Mouse (Mus musculus): ENCODE measurements at regions not wholly inside any gene's neighbourhood (a gene's known extent, or its start where the extent isn't known, plus 50 kb on each side); places are given as distances from the start of the nearest gene placed in this dataset.

DNA sequence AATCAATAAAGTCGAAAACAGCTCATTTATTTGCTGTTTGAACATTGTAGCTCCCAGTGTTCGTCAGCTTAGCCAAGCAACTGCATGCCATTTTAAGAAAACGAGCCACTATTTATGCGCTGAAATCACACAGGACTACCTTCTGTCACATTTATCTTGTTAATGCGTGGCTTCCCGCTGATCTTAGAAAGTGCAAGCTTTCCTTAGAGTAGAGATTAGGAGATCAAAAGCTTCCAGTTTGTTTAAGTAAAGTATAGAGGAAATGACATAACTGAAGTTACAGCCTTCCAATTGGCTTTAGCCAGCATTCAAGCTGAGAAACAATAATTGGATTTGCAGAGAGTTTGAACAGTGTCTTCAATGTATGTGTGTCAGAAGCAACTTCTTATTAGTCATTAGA, 406.4 kb downstream of the Cbln4 start:
- Histone ChIP-seq H3K4me3 (ENCODE audit: low read depth, low read length) (no peak overlapping the region), H3K27me3 (ENCODE audit: control insufficient read depth, insufficient read depth, low read length) (no peaks in the 10 kb centered on the region), H3K4me1 (replicated peaks; ENCODE audit: control insufficient read depth, insufficient read depth, low read length) (no peaks in the 10 kb centered on the region), H3K9me3 (ENCODE audit: control insufficient read depth, low read length) (no peaks in the 10 kb centered on the region), H3K27ac (ENCODE audit: low read depth, low read length) (no peak overlapping the region), H3K9ac (ENCODE audit: low read depth, low read length) (no peak overlapping the region), H3K4me2 (replicated peaks; ENCODE audit: low read depth, low read length) (no peak overlapping the region), H3K36me3 (ENCODE audit: control insufficient read depth, insufficient read depth, low read length) (no peaks in the 10 kb centered on the region)
- 64% methylated on average over 6 of the region's 6 CpGs for WGBS
- DNase-seq (ENCODE audit: low spot score) (no peak), ATAC-seq (ENCODE audit: low FRiP score) (no peak)

DNA sequence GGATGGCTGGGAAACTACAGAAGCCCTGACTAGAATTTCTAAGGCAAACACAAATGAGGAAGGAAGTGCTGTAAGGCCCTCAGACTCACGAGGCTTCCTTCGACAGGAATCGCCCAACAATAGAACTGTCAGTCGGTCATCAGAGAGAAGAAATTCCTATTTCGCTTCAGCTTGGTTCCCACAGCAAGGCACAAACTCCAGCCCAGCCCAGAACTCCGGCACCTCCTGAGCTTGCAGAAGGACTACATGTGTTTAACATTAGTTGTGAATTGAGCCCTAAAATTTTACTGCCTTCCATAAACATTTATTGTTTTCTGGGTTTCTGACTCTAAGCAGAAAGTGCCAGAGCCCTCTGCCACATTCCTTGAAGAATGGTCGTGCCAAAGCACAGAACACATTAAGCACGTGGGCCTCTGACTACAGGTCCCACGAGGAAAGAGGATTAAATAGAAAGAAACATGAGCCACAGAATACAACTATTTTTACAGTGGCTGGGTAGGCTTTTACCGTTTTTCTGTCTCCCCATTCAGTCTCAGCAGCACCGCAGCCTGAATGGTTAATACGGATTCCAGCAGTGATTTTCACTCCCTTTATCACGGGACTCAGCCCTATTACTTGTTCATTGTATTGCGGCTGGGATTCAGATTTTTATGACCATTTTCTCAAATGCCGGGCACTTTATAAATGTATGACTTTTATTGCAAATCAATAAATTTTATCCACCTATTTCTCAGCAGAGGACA, 409.7 kb downstream of the Cbln4 start:
- no peak overlapping the region for H3K4me3 ChIP-seq (ENCODE audit: low read depth, low read length)
- H3K4me2 ChIP-seq (replicated peaks; ENCODE audit: low read depth, low read length) = no peak overlapping the region
- H3K27ac ChIP-seq (ENCODE audit: low read depth, low read length) = no peak overlapping the region
- no peaks in the 10 kb centered on the region for H3K4me1 ChIP-seq (replicated peaks; ENCODE audit: control insufficient read depth, insufficient read depth, low read length)
- 53% methylated on average over 15 of the region's 15 CpGs for WGBS
- H3K9ac ChIP-seq (ENCODE audit: low read depth, low read length) = no peak overlapping the region
- DNase-seq (ENCODE audit: low spot score) (peak; percentile 16), ATAC-seq (ENCODE audit: low FRiP score) (no peak)
- H3K27me3 ChIP-seq (ENCODE audit: control insufficient read depth, insufficient read depth, low read length) = no peaks in the 10 kb centered on the region
- no peaks in the 10 kb centered on the region for H3K36me3 ChIP-seq (ENCODE audit: control insufficient read depth, insufficient read depth, low read length)
- no peaks in the 10 kb centered on the region for H3K9me3 ChIP-seq (ENCODE audit: control insufficient read depth, low read length)

DNA sequence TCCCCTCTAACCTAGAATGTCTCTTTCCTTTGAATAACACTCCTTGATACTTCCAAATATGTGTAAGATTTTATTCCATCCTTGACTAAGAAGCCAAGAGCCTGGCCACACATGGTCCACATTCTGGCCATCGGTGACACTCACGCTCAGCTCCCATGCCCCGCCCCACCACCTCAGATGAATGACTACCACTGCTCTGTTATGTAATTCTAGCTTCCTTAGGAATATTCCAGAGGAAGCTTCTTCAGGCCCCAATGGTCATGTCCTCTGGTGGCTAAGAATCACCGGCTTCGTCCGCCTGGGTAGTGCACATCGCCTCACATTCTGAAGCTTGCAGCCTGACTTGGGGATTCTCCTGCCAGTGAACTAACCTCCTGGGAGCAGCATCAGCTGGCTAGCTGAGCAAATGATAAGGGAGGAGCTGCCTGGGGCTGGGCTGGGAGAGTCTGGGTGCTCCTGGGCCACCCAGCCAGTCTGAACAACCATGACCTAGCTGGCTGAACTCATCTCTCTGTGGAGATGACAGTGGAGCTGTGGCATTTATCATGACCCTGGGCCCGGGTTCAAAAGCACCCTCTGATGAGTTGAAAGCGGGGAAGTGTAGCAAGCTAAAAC, 413.1 kb downstream of the Cbln4 start:
- H3K9ac ChIP-seq (ENCODE audit: low read depth, low read length) = no peak overlapping the region
- no peaks in the 10 kb centered on the region for H3K4me1 ChIP-seq (replicated peaks; ENCODE audit: control insufficient read depth, insufficient read depth, low read length)
- no peaks in the 10 kb centered on the region for H3K36me3 ChIP-seq (ENCODE audit: control insufficient read depth, insufficient read depth, low read length)
- H3K27ac ChIP-seq (ENCODE audit: low read depth, low read length) = no peak overlapping the region
- 91% methylated on average over 9 of the region's 9 CpGs for WGBS
- no peaks in the 10 kb centered on the region for H3K9me3 ChIP-seq (ENCODE audit: control insufficient read depth, low read length)
- H3K4me3 ChIP-seq (ENCODE audit: low read depth, low read length) = no peak overlapping the region
- no peak overlapping the region for H3K4me2 ChIP-seq (replicated peaks; ENCODE audit: low read depth, low read length)
- no peaks in the 10 kb centered on the region for H3K27me3 ChIP-seq (ENCODE audit: control insufficient read depth, insufficient read depth, low read length)
- ATAC-seq (ENCODE audit: low FRiP score) = no peak
- DNase-seq (ENCODE audit: low spot score) = no peak

DNA sequence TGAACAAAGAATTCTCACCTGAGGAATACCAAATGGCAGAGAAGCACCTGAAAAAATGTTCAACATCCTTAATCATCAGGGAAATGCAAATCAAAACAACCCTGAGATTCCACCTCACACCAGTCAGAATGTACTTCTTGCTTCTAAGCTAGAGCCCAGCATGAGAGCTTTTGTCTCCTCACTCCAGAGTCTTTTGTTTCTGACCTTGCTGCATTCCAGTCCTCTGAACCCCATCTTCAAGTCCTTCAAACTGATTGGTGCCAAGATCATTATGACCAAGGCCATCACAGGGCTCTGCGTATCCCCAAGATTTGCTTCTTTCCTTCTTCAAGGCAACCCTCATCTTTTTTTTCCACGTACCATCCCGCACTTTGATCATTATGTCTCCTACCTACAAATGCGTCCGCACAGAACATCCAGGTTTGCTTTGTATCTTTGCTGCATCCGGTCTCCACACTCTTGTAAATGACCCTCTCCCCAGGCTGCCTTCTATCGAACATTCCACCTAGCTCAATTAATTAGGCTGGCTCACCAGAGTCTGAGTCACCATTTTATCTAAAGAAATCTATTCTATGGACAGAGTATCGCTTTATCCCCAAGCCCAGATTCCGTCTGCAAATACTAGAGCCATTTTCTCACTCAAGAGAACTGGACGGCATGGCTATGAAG, 414.9 kb downstream of the Cbln4 start:
- WGBS = 96% methylated on average over 10 of the region's 10 CpGs
- no peak overlapping the region for H3K9ac ChIP-seq (ENCODE audit: low read depth, low read length)
- no peak overlapping the region for H3K4me3 ChIP-seq (ENCODE audit: low read depth, low read length)
- H3K36me3 ChIP-seq (ENCODE audit: control insufficient read depth, insufficient read depth, low read length) = no peaks in the 10 kb centered on the region
- H3K4me1 ChIP-seq (replicated peaks; ENCODE audit: control insufficient read depth, insufficient read depth, low read length) = no peaks in the 10 kb centered on the region
- DNase-seq (ENCODE audit: low spot score) = no peak
- no peak overlapping the region for H3K27ac ChIP-seq (ENCODE audit: low read depth, low read length)
- H3K27me3 ChIP-seq (ENCODE audit: control insufficient read depth, insufficient read depth, low read length) = no peaks in the 10 kb centered on the region
- no peak overlapping the region for H3K4me2 ChIP-seq (replicated peaks; ENCODE audit: low read depth, low read length)
- ATAC-seq (ENCODE audit: low FRiP score) = no peak
- H3K9me3 ChIP-seq (ENCODE audit: control insufficient read depth, low read length) = no peaks in the 10 kb centered on the region

DNA sequence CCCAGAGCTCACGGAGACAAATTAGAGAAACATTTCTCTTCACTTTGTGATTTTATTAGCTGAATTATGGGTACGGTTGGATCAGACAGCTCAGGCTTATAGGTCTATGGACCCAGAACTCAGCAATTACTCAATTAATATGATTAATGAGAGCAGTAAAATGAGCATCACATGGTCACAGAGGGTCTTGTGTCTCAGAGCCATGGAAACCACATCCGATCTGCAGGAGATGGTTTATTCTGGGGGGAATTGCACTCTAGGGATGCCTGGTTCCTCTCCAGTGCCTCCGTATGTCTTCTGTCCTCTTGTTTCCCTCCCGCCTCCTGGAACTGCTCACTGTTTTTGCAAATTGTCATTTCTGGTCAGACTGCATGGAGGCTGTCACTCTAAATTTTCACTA, 422.6 kb downstream of the Cbln4 start:
- Histone ChIP-seq H3K4me1 (replicated peaks; ENCODE audit: control insufficient read depth, insufficient read depth, low read length) (no peaks in the 10 kb centered on the region), H3K4me3 (ENCODE audit: low read depth, low read length) (no peak overlapping the region), H3K27me3 (ENCODE audit: control insufficient read depth, insufficient read depth, low read length) (no peaks in the 10 kb centered on the region), H3K36me3 (ENCODE audit: control insufficient read depth, insufficient read depth, low read length) (no peaks in the 10 kb centered on the region), H3K27ac (ENCODE audit: low read depth, low read length) (no peak overlapping the region), H3K9me3 (ENCODE audit: control insufficient read depth, low read length) (no peaks in the 10 kb centered on the region), H3K4me2 (replicated peaks; ENCODE audit: low read depth, low read length) (no peak overlapping the region), H3K9ac (ENCODE audit: low read depth, low read length) (no peak overlapping the region)
- 71% methylated on average over 5 of the region's 5 CpGs for WGBS
- no peak for DNase-seq (ENCODE audit: low spot score)
- ATAC-seq (ENCODE audit: low FRiP score) = no peak

DNA sequence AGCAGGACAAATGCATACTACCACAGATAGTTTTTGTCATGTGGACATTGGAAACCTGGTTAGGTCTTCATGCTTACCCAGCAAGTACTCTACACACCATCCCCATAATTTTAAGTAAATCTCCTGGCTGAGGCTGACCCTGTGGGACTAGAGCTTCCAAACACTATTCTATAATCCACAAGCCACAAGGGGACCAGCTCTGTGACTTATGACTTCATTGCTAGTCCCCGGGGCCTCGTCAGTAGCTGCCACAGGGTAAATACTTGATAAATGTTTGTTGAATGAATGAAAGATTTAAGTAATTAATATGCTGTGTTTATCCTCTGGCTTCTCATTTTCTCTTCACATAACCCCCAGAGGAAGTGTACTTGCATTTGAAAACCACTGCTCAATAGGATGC, 423.0 kb downstream of the Cbln4 start:
- 88% methylated on average over 2 of the region's 2 CpGs for WGBS
- ATAC-seq (ENCODE audit: low FRiP score) (no peak), DNase-seq (ENCODE audit: low spot score) (no peak)
- Histone ChIP-seq H3K9me3 (ENCODE audit: control insufficient read depth, low read length) (no peaks in the 10 kb centered on the region), H3K9ac (ENCODE audit: low read depth, low read length) (no peak overlapping the region), H3K4me1 (replicated peaks; ENCODE audit: control insufficient read depth, insufficient read depth, low read length) (no peaks in the 10 kb centered on the region), H3K36me3 (ENCODE audit: control insufficient read depth, insufficient read depth, low read length) (no peaks in the 10 kb centered on the region), H3K27me3 (ENCODE audit: control insufficient read depth, insufficient read depth, low read length) (no peaks in the 10 kb centered on the region), H3K4me3 (ENCODE audit: low read depth, low read length) (no peak overlapping the region), H3K27ac (ENCODE audit: low read depth, low read length) (no peak overlapping the region), H3K4me2 (replicated peaks; ENCODE audit: low read depth, low read length) (no peak overlapping the region)

DNA sequence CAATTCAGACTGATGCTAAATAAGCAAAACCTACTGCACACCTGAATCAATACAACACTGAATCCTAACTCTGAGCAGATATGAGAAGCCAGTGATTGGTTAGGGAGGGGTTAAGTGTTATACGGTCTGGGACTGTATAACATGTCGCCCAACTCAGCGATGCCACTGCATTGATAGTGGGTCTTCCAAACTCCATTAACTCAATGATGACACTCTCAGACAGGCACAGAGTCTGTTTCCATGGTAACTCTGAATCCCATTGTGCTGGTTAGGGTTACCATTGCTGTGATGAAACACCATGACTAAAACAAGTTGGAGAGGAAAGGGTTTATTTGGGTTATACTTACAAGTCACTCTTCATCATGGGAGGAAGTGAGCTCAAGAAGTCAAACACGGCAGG, 424.5 kb downstream of the Cbln4 start:
- ATAC-seq (ENCODE audit: low FRiP score) (no peak), DNase-seq (ENCODE audit: low spot score) (no peak)
- H3K4me1 ChIP-seq (replicated peaks; ENCODE audit: control insufficient read depth, insufficient read depth, low read length) = no peaks in the 10 kb centered on the region
- 84% methylated on average over 4 of the region's 4 CpGs for WGBS
- no peaks in the 10 kb centered on the region for H3K36me3 ChIP-seq (ENCODE audit: control insufficient read depth, insufficient read depth, low read length)
- no peak overlapping the region for H3K4me2 ChIP-seq (replicated peaks; ENCODE audit: low read depth, low read length)
- no peak overlapping the region for H3K4me3 ChIP-seq (ENCODE audit: low read depth, low read length)
- H3K27ac ChIP-seq (ENCODE audit: low read depth, low read length) = no peak overlapping the region
- H3K9me3 ChIP-seq (ENCODE audit: control insufficient read depth, low read length) = no peaks in the 10 kb centered on the region
- H3K9ac ChIP-seq (ENCODE audit: low read depth, low read length) = no peak overlapping the region
- no peaks in the 10 kb centered on the region for H3K27me3 ChIP-seq (ENCODE audit: control insufficient read depth, insufficient read depth, low read length)

DNA sequence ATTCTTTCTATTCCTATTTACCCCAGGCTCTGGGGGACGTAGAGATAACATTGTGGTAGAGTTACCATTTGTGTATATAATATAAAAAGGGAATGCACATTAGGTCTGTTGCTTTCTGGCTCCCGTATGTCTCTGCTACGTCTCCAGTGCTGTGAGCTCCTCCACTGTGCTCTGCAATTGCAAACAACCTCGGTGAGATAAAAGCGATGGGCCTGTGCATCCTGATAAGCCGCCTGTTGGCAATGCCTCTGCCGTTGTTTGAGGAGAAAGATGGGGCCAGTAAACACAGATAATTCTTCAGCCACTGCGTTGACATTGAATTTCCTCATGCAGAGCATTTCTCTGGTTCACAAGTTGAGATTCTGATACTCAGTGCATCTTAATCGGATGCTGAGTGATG, 424.9 kb downstream of the Cbln4 start:
- WGBS = 86% methylated on average over 9 of the region's 9 CpGs
- no peak overlapping the region for H3K4me3 ChIP-seq (ENCODE audit: low read depth, low read length)
- no peaks in the 10 kb centered on the region for H3K9me3 ChIP-seq (ENCODE audit: control insufficient read depth, low read length)
- no peak for ATAC-seq (ENCODE audit: low FRiP score)
- no peaks in the 10 kb centered on the region for H3K36me3 ChIP-seq (ENCODE audit: control insufficient read depth, insufficient read depth, low read length)
- H3K4me1 ChIP-seq (replicated peaks; ENCODE audit: control insufficient read depth, insufficient read depth, low read length) = no peaks in the 10 kb centered on the region
- H3K27me3 ChIP-seq (ENCODE audit: control insufficient read depth, insufficient read depth, low read length) = no peaks in the 10 kb centered on the region
- no peak overlapping the region for H3K4me2 ChIP-seq (replicated peaks; ENCODE audit: low read depth, low read length)
- DNase-seq (ENCODE audit: low spot score) = no peak
- no peak overlapping the region for H3K9ac ChIP-seq (ENCODE audit: low read depth, low read length)
- no peak overlapping the region for H3K27ac ChIP-seq (ENCODE audit: low read depth, low read length)

DNA sequence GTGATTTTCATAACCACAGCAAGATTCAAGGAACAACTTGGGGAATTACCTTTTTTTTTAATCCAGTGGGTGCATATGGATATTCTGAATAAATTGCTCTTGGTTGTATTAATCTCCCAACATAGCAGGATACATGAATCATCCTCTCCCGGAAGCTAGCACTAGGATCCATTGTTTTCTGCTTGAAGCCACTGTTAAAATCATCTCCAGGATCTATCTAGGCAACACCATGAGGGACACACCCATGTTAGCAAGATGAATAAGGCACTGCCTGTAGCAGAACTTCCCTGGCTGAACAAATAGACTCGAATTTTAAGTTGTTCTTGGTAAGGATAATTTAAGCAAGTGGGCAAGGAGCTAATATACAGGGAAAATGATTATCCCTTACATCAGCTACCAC, 427.8 kb downstream of the Cbln4 start:
- WGBS = 71% methylated on average over 2 of the region's 2 CpGs
- DNase-seq (ENCODE audit: low spot score) = no peak
- no peak overlapping the region for H3K27ac ChIP-seq (ENCODE audit: low read depth, low read length)
- no peak overlapping the region for H3K4me2 ChIP-seq (replicated peaks; ENCODE audit: low read depth, low read length)
- H3K36me3 ChIP-seq (ENCODE audit: control insufficient read depth, insufficient read depth, low read length) = no peaks in the 10 kb centered on the region
- no peaks in the 10 kb centered on the region for H3K9me3 ChIP-seq (ENCODE audit: control insufficient read depth, low read length)
- no peak overlapping the region for H3K4me3 ChIP-seq (ENCODE audit: low read depth, low read length)
- no peaks in the 10 kb centered on the region for H3K4me1 ChIP-seq (replicated peaks; ENCODE audit: control insufficient read depth, insufficient read depth, low read length)
- H3K27me3 ChIP-seq (ENCODE audit: control insufficient read depth, insufficient read depth, low read length) = no peaks in the 10 kb centered on the region
- H3K9ac ChIP-seq (ENCODE audit: low read depth, low read length) = no peak overlapping the region
- no peak for ATAC-seq (ENCODE audit: low FRiP score)
